Mouse (Mus musculus): ENCODE measurements around the gene Olfr985.

Olfr985 gene

GRCm38 (mm10) chr9:40130084-40130483, at the start of gene Olfr985:
Gene Olfr985 (minus strand): TSS chr9:40130184.
- no peak for DNase-seq (ENCODE audit: low spot score in 2 of 2)

- no peak for DNase-seq (ENCODE audit: low spot score in 2 of 2)
These were observed 47.0 kb upstream of the Olfr985 start for GRCm38 (mm10) chr9:40177017-40177416.

- DNase-seq (ENCODE audit: low spot score in 2 of 2): no peak
These were observed 36.5 kb upstream of the Olfr985 start for GRCm38 (mm10) chr9:40166446-40166845.

GRCm38 (mm10) chr9:40155118-40155644, 25.2 kb upstream of the Olfr985 start:
- no peak for DNase-seq (ENCODE audit: low spot score in 2 of 2)

- DNase-seq (ENCODE audit: low spot score in 2 of 2): no peak
These were observed 11.6 kb upstream of the Olfr985 start for GRCm38 (mm10) chr9:40141544-40141943.

- DNase-seq (ENCODE audit: low spot score in 2 of 2): no peak
These were observed 9.5 kb upstream of the Olfr985 start for GRCm38 (mm10) chr9:40139484-40139883.

- no peak for DNase-seq (ENCODE audit: low spot score in 2 of 2)
These were observed 7.2 kb upstream of the Olfr985 start for GRCm38 (mm10) chr9:40136987-40137688.

GRCm38 (mm10) chr9:40130556-40130955, 572 bp upstream of the Olfr985 start:
- DNase-seq (ENCODE audit: low spot score in 2 of 2): no peak

- no peak for DNase-seq (ENCODE audit: low spot score in 2 of 2)
These were observed 12.7 kb downstream of the Olfr985 start for GRCm38 (mm10) chr9:40117287-40117659.

- peak; percentile 11 to 16 for DNase-seq (ENCODE audit: low spot score in 2 of 2)
These were observed 13.2 kb downstream of the Olfr985 start for GRCm38 (mm10) chr9:40116645-40117286.

GRCm38 (mm10) chr9:40114106-40114505, 15.9 kb downstream of the Olfr985 start, which contains the start of gene Olfr984:
Gene Olfr984 (minus strand): TSS chr9:40114206.
- DNase-seq (ENCODE audit: low spot score in 2 of 2): no peak

GRCm38 (mm10) chr9:40094769-40095168, 35.2 kb downstream of the Olfr985 start:
- no peak for DNase-seq (ENCODE audit: low spot score in 2 of 2)

GRCm38 (mm10) chr9:40093495-40093894, 36.5 kb downstream of the Olfr985 start, which contains the start of gene Olfr983:
Gene Olfr983 (minus strand): TSS chr9:40093595.
- DNase-seq (ENCODE audit: low spot score in 2 of 2): no peak

All from frontal cortex, postnatal 10 days (tissue).